In genomic region chr16:65451885-65452284, GRCm38 (mm10) we compare ENCODE assay signal across 25 mouse cellular contexts.
"Had no signal": no experiment of that assay in that cellular context is flagged by ENCODE, and none has a peak within 500 bp of the region (broad histone marks: within the 10 kb centered on the region; RNA-seq: fewer than 3 reads in every experiment).

No protein-coding gene starts in this region.

- H3K27me3 ChIP-seq: heart, embryonic 12.5 days; hindbrain, embryonic 12.5 days; kidney, embryonic 15.5 days; limb, embryonic 13.5 days; limb, embryonic 15.5 days had no signal

- H3K4me1 ChIP-seq: heart, embryonic 10.5 days; heart, embryonic 12.5 days; hindbrain, embryonic 10.5 days; hindbrain, embryonic 12.5 days; kidney, embryonic 15.5 days; limb, embryonic 13.5 days; limb, embryonic 15.5 days had no signal

- H3K36me3 ChIP-seq: heart, embryonic 10.5 days; heart, embryonic 12.5 days; hindbrain, embryonic 10.5 days; hindbrain, embryonic 12.5 days; kidney, embryonic 15.5 days; limb, embryonic 13.5 days; limb, embryonic 15.5 days had no signal

- H3K9ac ChIP-seq: heart, embryonic 12.5 days; hindbrain, embryonic 12.5 days; hindbrain, embryonic 14.5 days; kidney, embryonic 15.5 days; limb, embryonic 13.5 days; limb, embryonic 15.5 days had no signal

- H3K4me3 ChIP-seq: gastrocnemius, adult 2 months; heart, embryonic 10.5 days; heart, embryonic 12.5 days; hindbrain, embryonic 10.5 days; hindbrain, embryonic 12.5 days; kidney, embryonic 15.5 days; limb, embryonic 13.5 days; limb, embryonic 15.5 days had no signal

- H3K4me2 ChIP-seq: heart, embryonic 12.5 days; hindbrain, embryonic 12.5 days; hindbrain, embryonic 14.5 days; kidney, embryonic 15.5 days; limb, embryonic 13.5 days; limb, embryonic 15.5 days had no signal

- H3K27ac ChIP-seq: gastrocnemius, adult 2 months; heart, embryonic 10.5 days; hindbrain, embryonic 10.5 days; hindbrain, embryonic 12.5 days; hindbrain, embryonic 14.5 days; kidney, embryonic 15.5 days; kidney, postnatal 0 days; limb, embryonic 13.5 days; limb, embryonic 15.5 days had no signal

- H3K9me3 ChIP-seq: heart, embryonic 10.5 days; heart, embryonic 12.5 days; hindbrain, embryonic 10.5 days; hindbrain, embryonic 12.5 days; kidney, embryonic 15.5 days; limb, embryonic 13.5 days; limb, embryonic 15.5 days had no signal

- ATAC-seq: hindbrain, embryonic 16.5 days; inflammation-experienced regulatory T-cells, adult 6 months had no signal

- DNase-seq: gastrocnemius, adult 2 months; gastrocnemius, postnatal 10 days; gastrocnemius, postnatal 25 days; heart, adult 18-20 months; heart, postnatal 10 days; heart, postnatal 4 days; kidney, adult 11 months; kidney, adult 2 months; kidney, adult 9 months; kidney, postnatal 14 days; kidney, postnatal 36 days; layer of hippocampus, adult 9-11 months; layer of hippocampus, postnatal 36 days; left cerebral cortex, postnatal 4 days had no signal
